Mouse (Mus musculus): ENCODE results near the gene Efcab10.

The Efcab10 gene

DNA sequence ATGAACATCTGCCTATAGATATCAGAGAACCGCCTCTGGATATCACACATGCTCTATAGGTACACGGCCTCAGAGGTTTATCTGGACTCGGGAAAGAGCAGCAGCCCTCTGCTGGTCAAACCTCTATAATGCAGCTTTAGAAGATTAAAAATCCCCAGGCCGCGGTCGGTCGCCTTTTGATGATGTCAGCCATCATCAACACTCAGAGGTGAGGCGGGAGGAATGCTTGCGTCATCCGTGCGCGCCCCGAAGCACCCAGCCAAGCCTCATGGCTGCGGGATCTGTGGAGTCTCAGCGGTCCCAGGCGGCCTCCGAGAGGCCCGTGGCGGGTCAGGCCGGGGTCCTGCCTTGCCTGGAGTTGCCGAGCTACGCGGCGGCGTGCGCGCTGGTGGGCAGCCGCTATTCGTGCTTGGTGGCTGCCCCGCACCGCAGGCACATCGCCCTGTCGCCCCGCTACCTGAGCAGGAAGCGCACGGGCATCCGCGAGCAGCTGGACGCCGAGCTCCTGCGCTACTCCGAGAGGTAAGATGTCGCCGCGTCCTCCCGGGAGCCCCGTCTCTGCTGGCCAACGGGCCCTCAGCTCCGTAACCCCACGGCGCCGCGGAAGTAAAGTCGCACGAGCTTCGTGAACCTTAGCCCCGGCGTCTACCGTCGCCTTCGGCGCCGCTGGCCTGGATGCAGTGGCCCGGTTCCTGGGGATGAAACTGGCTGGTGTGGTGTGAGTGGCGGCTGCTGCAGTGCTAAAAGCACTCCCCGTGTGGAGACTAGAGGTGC is 34.9 kb downstream of the Efcab10 start, which contains the start of gene Twistnb:
TSS of gene Twistnb (plus strand) at position 249 of the 774 bp plus-strand sequence.
- DNase-seq, result peak; percentile 96

DNA sequence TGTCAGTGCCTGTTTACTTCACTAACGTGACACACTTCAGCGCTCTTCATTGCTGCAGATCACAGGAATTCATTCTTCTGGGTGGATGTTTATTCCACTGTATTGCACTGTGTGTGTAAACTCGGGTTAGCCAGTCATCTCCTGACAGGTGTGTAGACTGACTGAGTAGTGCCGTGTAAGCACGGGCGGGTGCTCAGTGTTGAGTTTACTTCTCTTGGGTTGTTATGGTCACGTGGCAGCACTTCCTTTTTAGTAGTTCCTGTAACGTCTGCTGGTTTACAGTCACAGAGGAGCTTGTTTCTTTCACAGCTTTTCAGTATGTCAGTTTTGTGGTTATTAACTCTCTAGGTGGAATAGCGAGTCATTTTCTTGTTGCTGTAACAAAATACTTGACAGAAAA is 39.2 kb downstream of the Efcab10 start:
- no peak for DNase-seq

GRCm38 (mm10) chr12:33434758-33435157 is 40.1 kb downstream of the Efcab10 start:
- no peak for DNase-seq

Measured in cerebellum, adult 11-12 months (tissue).